Mouse (Mus musculus): ENCODE data around the gene Hist1h3f. TPM values are rescaled to one million over a fixed set of nuclear protein-coding genes. Genes with fewer than 3 reads are reported as not detected.
"Not testable (repeated sequence)": the region's sequence is repeated elsewhere in the genome, so short reads cannot be mapped to it uniquely, and the experiment has no call there.

Hist1h3f gene
- polyA plus RNA-seq, 1 experiment from 2014 or later = 1.1 TPM

DNA sequence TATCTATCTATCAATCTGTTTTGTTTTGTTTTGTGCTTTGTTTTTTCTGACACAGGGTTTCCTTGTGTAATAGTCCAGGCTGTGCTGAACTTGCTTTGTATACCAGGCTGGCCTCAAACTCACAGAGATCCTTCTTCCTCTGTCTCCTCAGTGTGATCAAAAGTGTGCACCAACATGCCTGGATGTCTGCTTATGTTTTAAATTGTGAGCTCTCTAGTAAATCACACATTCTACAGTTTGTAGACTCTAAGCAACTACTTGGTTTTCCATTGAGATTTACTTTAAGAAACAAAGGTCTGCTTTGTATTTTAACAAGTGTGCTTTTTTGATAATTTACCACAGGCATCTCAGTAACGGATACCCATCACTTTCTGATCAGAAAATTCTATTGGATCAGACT is 34.0 kb downstream of the Hist1h3f start:
- Histone ChIP-seq H3K4me2 (replicated peaks; ENCODE audit: low read depth, low read length) (no peak overlapping the region), H3K9ac (ENCODE audit: low read depth, low read length) (no peak overlapping the region), H3K27me3 (ENCODE audit: control insufficient read depth, insufficient read depth, low read length) (no peaks in the 10 kb centered on the region), H3K36me3 (ENCODE audit: control insufficient read depth, insufficient read depth, low read length) (no peaks in the 10 kb centered on the region), H3K9me3 (ENCODE audit: control insufficient read depth, low read length) (no peaks in the 10 kb centered on the region), H3K27ac (ENCODE audit: low read depth, low read length) (0 out of 2 replicates have a peak overlapping the region, but pooled peaks have one; percentile 24), H3K4me1 (replicated peaks; ENCODE audit: control insufficient read depth, insufficient read depth, low read length) (peaks cover 2% of the 10 kb centered on the region; the same call in 1 of the 2 replicates), H3K4me3 (ENCODE audit: low read depth, low read length) (no peak overlapping the region)
- DNase-seq (ENCODE audit: low spot score) (no peak), ATAC-seq (ENCODE audit: low FRiP score) (no peak)
- 87% methylated on average over 1 of the region's 1 CpGs for WGBS

DNA sequence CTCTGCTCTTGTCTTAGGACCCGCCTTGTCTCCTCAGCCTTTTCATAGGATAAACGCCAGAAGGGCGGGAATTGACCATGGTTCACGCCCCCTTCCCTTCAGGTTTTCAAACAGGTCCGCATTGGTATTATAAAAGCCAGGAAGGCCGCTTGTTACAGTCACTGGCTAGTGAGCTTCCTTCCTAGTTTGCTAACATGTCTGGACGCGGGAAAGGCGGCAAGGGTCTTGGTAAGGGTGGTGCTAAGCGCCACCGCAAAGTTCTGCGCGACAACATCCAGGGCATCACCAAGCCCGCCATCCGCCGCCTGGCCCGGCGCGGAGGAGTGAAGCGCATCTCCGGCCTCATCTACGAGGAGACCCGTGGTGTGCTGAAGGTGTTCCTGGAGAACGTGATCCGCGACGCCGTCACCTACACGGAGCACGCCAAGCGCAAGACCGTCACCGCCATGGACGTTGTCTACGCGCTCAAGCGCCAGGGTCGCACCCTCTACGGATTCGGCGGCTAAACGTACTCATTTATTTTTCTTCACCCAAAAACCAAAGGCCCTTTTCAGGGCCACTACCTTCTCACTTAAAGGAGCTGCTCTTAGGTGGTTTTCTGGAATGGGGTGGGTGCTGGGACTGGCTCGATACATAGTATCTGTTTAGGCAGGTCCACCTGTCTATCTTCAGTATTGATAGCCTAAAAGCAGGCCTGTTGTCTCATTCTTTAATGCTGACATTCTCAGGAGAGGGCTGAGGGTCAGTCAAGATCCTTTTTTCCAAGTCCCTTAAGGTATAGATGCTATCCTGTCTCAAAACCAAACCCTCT is 37.8 kb downstream of the Hist1h3f start, which contains the start of gene Hist1h4d:
Gene Hist1h4d (plus strand): TSS at position 191 of the 811 bp plus-strand sequence.
- Histone ChIP-seq H3K4me3 (ENCODE audit: low read depth, low read length) (peak within 1 kb of the TSS; percentile 44), H3K36me3 (ENCODE audit: control insufficient read depth, insufficient read depth, low read length) (no peaks in the 10 kb centered on the region), H3K9ac (ENCODE audit: low read depth, low read length) (peak within 1 kb of the TSS; percentile 63), H3K4me2 (replicated peaks; ENCODE audit: low read depth, low read length) (peak within 1 kb of the TSS; percentile 83), H3K4me1 (replicated peaks; ENCODE audit: control insufficient read depth, insufficient read depth, low read length) (peaks cover 3% of the 10 kb centered on the region; the same call in 1 of the 2 replicates), H3K27ac (ENCODE audit: low read depth, low read length) (peak within 1 kb of the TSS; percentile 88), H3K9me3 (ENCODE audit: control insufficient read depth, low read length) (no peaks in the 10 kb centered on the region), H3K27me3 (ENCODE audit: control insufficient read depth, insufficient read depth, low read length) (no peaks in the 10 kb centered on the region)
- DNase-seq (ENCODE audit: low spot score) (peak; percentile 99), ATAC-seq (ENCODE audit: low FRiP score) (peak; percentile 90)
- WGBS = under 1% methylated on average over 43 of the region's 43 CpGs

- Histone ChIP-seq H3K36me3 (ENCODE audit: control insufficient read depth, insufficient read depth, low read length) (no peaks in the 10 kb centered on the region), H3K4me3 (ENCODE audit: low read depth, low read length) (peak overlapping the region; percentile 44), H3K9ac (ENCODE audit: low read depth, low read length) (peak overlapping the region; percentile 63), H3K9me3 (ENCODE audit: control insufficient read depth, low read length) (no peaks in the 10 kb centered on the region), H3K27me3 (ENCODE audit: control insufficient read depth, insufficient read depth, low read length) (no peaks in the 10 kb centered on the region), H3K4me1 (replicated peaks; ENCODE audit: control insufficient read depth, insufficient read depth, low read length) (peaks cover 3% of the 10 kb centered on the region; the same call in 1 of the 2 replicates), H3K4me2 (replicated peaks; ENCODE audit: low read depth, low read length) (peak overlapping the region; percentile 83), H3K27ac (ENCODE audit: low read depth, low read length) (peak overlapping the region; percentile 88)
- DNase-seq (ENCODE audit: low spot score) (peak; percentile 49), ATAC-seq (ENCODE audit: low FRiP score) (no peak)
- WGBS = 5% methylated on average over 6 of the region's 6 CpGs
Measured at GRCm38 (mm10) chr13:23582219-23583056, 38.6 kb downstream of the Hist1h3f start.

- H3K9ac ChIP-seq (ENCODE audit: low read depth, low read length) = no peak overlapping the region
- H3K4me2 ChIP-seq (replicated peaks; ENCODE audit: low read depth, low read length) = no peak overlapping the region
- no peaks in the 10 kb centered on the region for H3K36me3 ChIP-seq (ENCODE audit: control insufficient read depth, insufficient read depth, low read length)
- DNase-seq (ENCODE audit: low spot score) = no peak
- H3K4me3 ChIP-seq (ENCODE audit: low read depth, low read length) = no peak overlapping the region
- ATAC-seq (ENCODE audit: low FRiP score) = no peak
- H3K27me3 ChIP-seq (ENCODE audit: control insufficient read depth, insufficient read depth, low read length) = no peaks in the 10 kb centered on the region
- H3K4me1 ChIP-seq (replicated peaks; ENCODE audit: control insufficient read depth, insufficient read depth, low read length) = peaks cover 3% of the 10 kb centered on the region; the same call in 1 of the 2 replicates
- H3K27ac ChIP-seq (ENCODE audit: low read depth, low read length) = peak overlapping the region; percentile 75
- H3K9me3 ChIP-seq (ENCODE audit: control insufficient read depth, low read length) = no peaks in the 10 kb centered on the region
Measured at GRCm38 (mm10) chr13:23583387-23584068, 39.7 kb downstream of the Hist1h3f start.

GRCm38 (mm10) chr13:23584331-23584730 is 40.5 kb downstream of the Hist1h3f start:
- Histone ChIP-seq H3K27me3 (ENCODE audit: control insufficient read depth, insufficient read depth, low read length) (no peaks in the 10 kb centered on the region), H3K9ac (ENCODE audit: low read depth, low read length) (peak overlapping the region; percentile 84), H3K36me3 (ENCODE audit: control insufficient read depth, insufficient read depth, low read length) (no peaks in the 10 kb centered on the region), H3K4me1 (replicated peaks; ENCODE audit: control insufficient read depth, insufficient read depth, low read length) (peaks cover 3% of the 10 kb centered on the region; the same call in 1 of the 2 replicates), H3K4me3 (ENCODE audit: low read depth, low read length) (peak overlapping the region; percentile 42; the same call in 1 of the 2 replicates), H3K4me2 (replicated peaks; ENCODE audit: low read depth, low read length) (peak overlapping the region; percentile 70), H3K9me3 (ENCODE audit: control insufficient read depth, low read length) (no peaks in the 10 kb centered on the region), H3K27ac (ENCODE audit: low read depth, low read length) (peak overlapping the region; percentile 96)
- ATAC-seq (ENCODE audit: low FRiP score) (no peak), DNase-seq (ENCODE audit: low spot score) (no peak)

- Histone ChIP-seq H3K9me3 (ENCODE audit: control insufficient read depth, low read length) (no peaks in the 10 kb centered on the region), H3K4me1 (replicated peaks; ENCODE audit: control insufficient read depth, insufficient read depth, low read length) (peaks cover 3% of the 10 kb centered on the region; the same call in 1 of the 2 replicates), H3K4me2 (replicated peaks; ENCODE audit: low read depth, low read length) (peak overlapping the region; percentile 70), H3K27ac (ENCODE audit: low read depth, low read length) (peak overlapping the region; percentile 96), H3K27me3 (ENCODE audit: control insufficient read depth, insufficient read depth, low read length) (no peaks in the 10 kb centered on the region), H3K9ac (ENCODE audit: low read depth, low read length) (peak overlapping the region; percentile 84), H3K36me3 (ENCODE audit: control insufficient read depth, insufficient read depth, low read length) (no peaks in the 10 kb centered on the region), H3K4me3 (ENCODE audit: low read depth, low read length) (peak overlapping the region; percentile 42)
- 0 out of 2 replicates have a peak, but pooled peaks have one; percentile 7 for ATAC-seq (ENCODE audit: low FRiP score)
- peak; percentile 80 for DNase-seq (ENCODE audit: low spot score)
- WGBS = under 1% methylated on average over 21 of the region's 21 CpGs
Measured at GRCm38 (mm10) chr13:23585029-23585441, 41.2 kb downstream of the Hist1h3f start.

GRCm38 (mm10) chr13:23585442-23586098 is 41.7 kb downstream of the Hist1h3f start:
- Histone ChIP-seq H3K9ac (ENCODE audit: low read depth, low read length) (peak overlapping the region; percentile 84), H3K4me2 (replicated peaks; ENCODE audit: low read depth, low read length) (peak overlapping the region; percentile 70), H3K4me3 (ENCODE audit: low read depth, low read length) (peak overlapping the region; percentile 42), H3K27ac (ENCODE audit: low read depth, low read length) (peak overlapping the region; percentile 96)
- H3K36me3 ChIP-seq (ENCODE audit: control insufficient read depth, insufficient read depth, low read length); H3K9me3 ChIP-seq (ENCODE audit: control insufficient read depth, low read length); H3K27me3 ChIP-seq (ENCODE audit: control insufficient read depth, insufficient read depth, low read length); H3K4me1 ChIP-seq (replicated peaks; ENCODE audit: control insufficient read depth, insufficient read depth, low read length): not testable (repeated sequence)
- under 1% methylated on average over 20 of the region's 36 CpGs for WGBS
- peak; percentile 87 for DNase-seq (ENCODE audit: low spot score)
- ATAC-seq (ENCODE audit: low FRiP score) = peak; percentile 91

Data from hindbrain, embryonic 11.5 days (tissue).